Mouse (Mus musculus) intestine, embryonic 16.5 days (tissue): ENCODE data around the gene S100a13. TPM values are rescaled to one million over a fixed set of nuclear protein-coding genes. Genes with fewer than 3 reads are reported as not detected.

Experiments used
- ATAC-seq: fragments of 200-750 bp; cut with Nextera tagmentation; 2 replicates; pipeline ENCODE4 v1.8.0; 2017; ENCODE audit warnings: moderate TSS enrichment, moderate library complexity
- H3K27ac ChIP-seq: fragments of 300-500 bp; sonication (generic); 2 replicates; pipeline ENCODE4 v1.5.1; 2014; ENCODE audit warnings: mild to moderate bottlenecking, low read length
- H3K27me3 ChIP-seq: fragments of 300-500 bp; sonication (generic); replicated peaks from 2 replicates; pipeline ENCODE4 v1.6.1; 2014; ENCODE audit warnings: low read length, control low read depth, mixed read lengths; ENCODE audit not compliant: control insufficient read depth, insufficient read depth
- H3K36me3 ChIP-seq: fragments of 300-500 bp; sonication (generic); 2 replicates; pipeline ENCODE4 v1.6.1; 2014; ENCODE audit warnings: low read length, control low read depth; ENCODE audit not compliant: control insufficient read depth, insufficient read depth
- H3K4me1 ChIP-seq: fragments of 300-500 bp; sonication (generic); 2 replicates; pipeline ENCODE4 v1.6.1; 2014; ENCODE audit warnings: low read length, control low read depth, mixed read lengths; ENCODE audit not compliant: control insufficient read depth, insufficient read depth
- H3K4me2 ChIP-seq: fragments of 300-500 bp; sonication (generic); 2 replicates; pipeline ENCODE4 v1.6.1; 2014; ENCODE audit warnings: low read depth, low read length, control low read depth
- H3K4me3 ChIP-seq: fragments of 300-500 bp; sonication (generic); 2 replicates; pipeline ENCODE4 v1.5.1; 2014; ENCODE audit warnings: mild to moderate bottlenecking, low read length
- H3K9ac ChIP-seq: fragments of 300-500 bp; sonication (generic); 2 replicates; pipeline ENCODE4 v1.6.1; 2014; ENCODE audit warnings: low read depth, low read length
- H3K9me3 ChIP-seq: fragments of 300-500 bp; sonication (generic); 2 replicates; pipeline ENCODE4 v1.6.1; 2016; ENCODE audit warnings: low read length, control low read depth; ENCODE audit not compliant: control insufficient read depth
- WGBS: fragments of 180-500 bp; shearing (Covaris S2); extraction: QIAGEN DNeasy Blood & Tissue Kit; methylation state at CpG from one replicate; pipeline ENCODE4 v1.1.7; 2014; 5-methylcytosine and 5-hydroxymethylcytosine counted together
- polyA plus RNA-seq: library from polyadenylated mRNA; unstranded; fragments of >200 nt; fragmentation: Nextera tagmentation; extraction: Ambion mirVana; gene quantifications from 2 replicates; pipeline ENCODE4 v1.2.1, GENCODE M21; 2015

S100a13 gene
- polyA plus RNA-seq, 1 experiment from 2014 or later: 38.5 TPM

GRCm38 (mm10) chr3:90515242-90515641 is 1.0 kb downstream of the S100a13 start:
- H3K9ac ChIP-seq: peak overlapping the region; percentile 67
- peak overlapping the region; percentile 46 for H3K4me3 ChIP-seq
- no peak for ATAC-seq
- H3K4me1 ChIP-seq: peaks cover 13% of the 10 kb centered on the region
- H3K27ac ChIP-seq: no peak overlapping the region
- no peaks in the 10 kb centered on the region for H3K36me3 ChIP-seq
- H3K4me2 ChIP-seq: peak overlapping the region; percentile 92
- no peaks in the 10 kb centered on the region for H3K27me3 ChIP-seq
- H3K9me3 ChIP-seq: no peaks in the 10 kb centered on the region
- WGBS: 20% methylated on average over 1 of the region's 1 CpGs

DNA sequence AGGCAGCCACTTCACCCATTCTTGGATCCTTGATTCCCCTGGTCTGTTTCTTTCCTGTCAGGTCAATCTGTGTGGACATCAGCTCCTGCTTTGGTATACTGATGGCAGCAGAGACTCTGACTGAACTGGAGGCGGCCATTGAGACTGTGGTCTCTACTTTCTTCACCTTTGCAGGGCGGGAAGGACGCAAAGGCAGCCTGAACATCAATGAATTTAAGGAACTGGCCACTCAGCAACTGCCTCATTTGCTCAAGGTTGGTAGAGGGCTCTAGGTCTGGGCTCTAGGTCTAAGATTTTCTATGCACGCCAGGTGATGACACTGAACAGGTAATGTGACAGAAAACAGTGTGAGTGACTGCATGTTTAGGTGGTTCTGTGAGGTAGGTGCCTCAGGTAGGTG is 1.6 kb downstream of the S100a13 start:
- 94% methylated on average over 4 of the region's 4 CpGs for WGBS
- peak overlapping the region; percentile 92; the same call in 1 of the 2 replicates for H3K4me2 ChIP-seq
- H3K4me3 ChIP-seq: no peak overlapping the region
- peaks cover 13% of the 10 kb centered on the region for H3K4me1 ChIP-seq
- ATAC-seq: no peak
- H3K9ac ChIP-seq: no peak overlapping the region; the same call in 1 of the 2 replicates
- no peak overlapping the region for H3K27ac ChIP-seq
- H3K9me3 ChIP-seq: no peaks in the 10 kb centered on the region
- no peaks in the 10 kb centered on the region for H3K36me3 ChIP-seq
- H3K27me3 ChIP-seq: no peaks in the 10 kb centered on the region

- Histone ChIP-seq H3K9ac (no peak overlapping the region), H3K9me3 (no peaks in the 10 kb centered on the region), H3K36me3 (no peaks in the 10 kb centered on the region), H3K4me2 (no peak overlapping the region), H3K27ac (no peak overlapping the region), H3K4me1 (peaks cover 13% of the 10 kb centered on the region), H3K27me3 (no peaks in the 10 kb centered on the region), H3K4me3 (no peak overlapping the region)
- WGBS: 70% methylated on average over 4 of the region's 4 CpGs
- no peak for ATAC-seq
Measured at GRCm38 (mm10) chr3:90517711-90518110, 3.5 kb downstream of the S100a13 start.

DNA sequence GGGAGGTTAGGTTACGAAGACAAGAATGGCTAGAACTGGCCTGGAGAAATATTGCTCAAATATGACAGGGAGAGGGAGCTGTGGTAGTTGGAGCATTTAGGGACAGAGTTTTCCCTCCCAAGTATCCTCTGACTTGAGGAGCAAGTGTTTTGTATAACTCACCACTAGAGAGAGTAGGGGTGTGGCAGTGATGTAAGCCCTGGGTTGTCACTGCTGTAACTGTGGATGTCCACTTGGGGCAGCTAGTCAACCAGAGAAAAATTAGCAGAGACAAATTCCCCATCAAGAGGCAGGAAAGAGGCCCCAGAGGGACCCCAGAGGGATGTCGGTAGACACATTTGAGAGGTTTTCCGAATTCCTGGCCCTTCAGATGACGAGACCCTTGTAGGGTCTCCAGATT is 11.2 kb downstream of the S100a13 start:
- Histone ChIP-seq H3K36me3 (0 out of 2 replicates have a peak, but pooled peaks cover 3% of the 10 kb centered on the region), H3K4me2 (no peak overlapping the region), H3K4me3 (no peak overlapping the region), H3K9ac (no peak overlapping the region), H3K27ac (no peak overlapping the region), H3K9me3 (no peaks in the 10 kb centered on the region), H3K4me1 (peaks cover 12% of the 10 kb centered on the region), H3K27me3 (no peaks in the 10 kb centered on the region)
- 69% methylated on average over 4 of the region's 4 CpGs for WGBS
- no peak for ATAC-seq

- H3K27ac ChIP-seq: no peak overlapping the region; the same call in 1 of the 2 replicates
- no peak overlapping the region for H3K4me2 ChIP-seq
- peaks cover 12% of the 10 kb centered on the region for H3K4me1 ChIP-seq
- no peaks in the 10 kb centered on the region for H3K9me3 ChIP-seq
- H3K27me3 ChIP-seq: no peaks in the 10 kb centered on the region
- H3K36me3 ChIP-seq: 0 out of 2 replicates have a peak, but pooled peaks cover 3% of the 10 kb centered on the region
- H3K4me3 ChIP-seq: no peak overlapping the region
- H3K9ac ChIP-seq: peak overlapping the region; percentile 20; the same call in 1 of the 2 replicates
- 74% methylated on average over 2 of the region's 2 CpGs for WGBS
- ATAC-seq: peak; percentile 49
Measured at GRCm38 (mm10) chr3:90526076-90526475, 11.8 kb downstream of the S100a13 start.

DNA sequence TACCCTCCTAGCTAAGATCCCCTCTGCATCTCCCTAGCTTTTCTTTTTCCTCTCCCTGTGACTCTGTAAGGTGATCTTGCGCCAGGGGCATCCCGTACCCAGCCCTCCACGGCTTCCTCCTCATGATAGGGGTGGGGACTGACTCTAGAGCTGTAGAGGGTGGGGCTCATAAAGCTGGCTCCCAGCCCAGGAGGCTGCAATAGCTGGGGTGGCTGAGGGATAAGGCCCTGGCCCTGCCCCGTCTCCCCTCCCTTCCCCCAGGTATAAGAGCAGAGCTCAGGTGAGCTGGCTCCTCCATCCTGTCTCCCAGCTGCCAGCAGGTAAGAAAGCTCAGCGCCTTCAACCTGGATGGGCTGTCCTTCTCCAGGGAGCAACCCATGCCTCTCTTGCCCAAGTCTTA is 12.3 kb downstream of the S100a13 start, which contains the start of gene S100a14:
TSS of gene S100a14 (plus strand) at position 277 of the 400 bp plus-strand sequence.
- Histone ChIP-seq H3K27me3 (no peaks in the 10 kb centered on the region), H3K9me3 (no peaks in the 10 kb centered on the region), H3K27ac (no peak within 1 kb of the TSS; the same call in 1 of the 2 replicates), H3K36me3 (0 out of 2 replicates have a peak, but pooled peaks cover 3% of the 10 kb centered on the region), H3K9ac (peak within 1 kb of the TSS; percentile 20; the same call in 1 of the 2 replicates), H3K4me2 (0 out of 2 replicates have a peak within 1 kb of the TSS, but pooled peaks have one; percentile 5), H3K4me1 (peaks cover 12% of the 10 kb centered on the region), H3K4me3 (no peak within 1 kb of the TSS)
- WGBS: 37% methylated on average over 5 of the region's 5 CpGs
- ATAC-seq: peak; percentile 98

DNA sequence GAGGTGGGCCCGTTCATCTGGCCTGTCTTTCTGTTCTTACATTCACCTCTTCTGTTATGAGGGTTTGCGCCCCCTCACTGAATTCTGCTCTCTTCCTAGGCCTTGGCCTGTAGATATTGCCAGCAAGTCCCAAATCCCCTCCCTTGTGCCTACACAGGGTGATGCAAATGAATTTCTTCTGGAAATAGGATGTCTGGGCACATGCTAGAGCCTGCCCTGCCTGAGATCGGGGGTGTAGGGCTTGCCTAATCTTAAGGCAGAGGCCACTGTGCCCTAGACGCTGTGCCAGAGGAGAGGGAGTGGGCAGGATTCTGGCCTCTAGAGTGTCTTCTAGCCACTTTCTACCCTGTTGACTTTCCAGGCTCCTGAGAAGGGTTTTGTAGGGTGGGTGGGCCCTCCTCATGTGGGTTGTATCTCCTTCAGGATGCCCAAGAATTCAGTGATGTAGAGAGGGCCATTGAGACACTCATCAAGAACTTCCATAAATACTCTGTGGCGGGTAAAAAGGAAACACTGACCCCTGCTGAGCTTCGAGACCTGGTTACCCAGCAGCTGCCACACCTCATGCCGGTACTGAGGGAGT is 13.1 kb downstream of the S100a13 start:
- H3K27ac ChIP-seq: no peak overlapping the region
- H3K9ac ChIP-seq: no peak overlapping the region
- 90% methylated on average over 7 of the region's 7 CpGs for WGBS
- peaks cover 12% of the 10 kb centered on the region for H3K4me1 ChIP-seq
- 0 out of 2 replicates have a peak, but pooled peaks cover 3% of the 10 kb centered on the region for H3K36me3 ChIP-seq
- no peak overlapping the region for H3K4me3 ChIP-seq
- no peak for ATAC-seq
- H3K27me3 ChIP-seq: no peaks in the 10 kb centered on the region
- H3K4me2 ChIP-seq: 0 out of 2 replicates have a peak overlapping the region, but pooled peaks have one; percentile 5
- no peaks in the 10 kb centered on the region for H3K9me3 ChIP-seq

GRCm38 (mm10) chr3:90531713-90532112 is 17.5 kb downstream of the S100a13 start:
- H3K9ac ChIP-seq: no peak overlapping the region
- no peak for ATAC-seq
- H3K4me3 ChIP-seq: no peak overlapping the region
- no peaks in the 10 kb centered on the region for H3K27me3 ChIP-seq
- no peaks in the 10 kb centered on the region for H3K9me3 ChIP-seq
- peaks cover 3% of the 10 kb centered on the region for H3K4me1 ChIP-seq
- H3K4me2 ChIP-seq: no peak overlapping the region
- no peak overlapping the region for H3K27ac ChIP-seq
- H3K36me3 ChIP-seq: no peaks in the 10 kb centered on the region
- WGBS: 51% methylated on average over 5 of the region's 5 CpGs

DNA sequence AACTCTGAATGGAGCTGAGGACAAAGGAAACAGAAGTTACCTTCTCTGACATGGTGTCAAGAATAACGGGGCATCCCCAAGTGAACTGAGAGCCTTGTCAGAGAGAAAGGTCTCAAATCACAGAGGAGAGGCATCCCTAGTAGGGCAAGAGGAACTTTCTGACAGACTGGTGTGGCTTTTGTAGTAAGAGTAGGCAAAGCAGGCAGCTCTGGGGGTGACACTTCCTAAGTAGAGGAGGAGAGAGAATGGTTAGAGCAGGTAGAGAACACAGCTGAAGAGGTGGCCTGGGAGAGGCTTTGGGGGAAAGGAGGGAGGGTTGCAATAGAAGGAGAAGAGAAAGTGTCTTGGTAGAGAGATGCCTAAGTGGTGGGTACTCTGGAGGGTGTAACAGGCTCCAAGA is 21.2 kb downstream of the S100a13 start:
- no peak for ATAC-seq

More for the DNA sequence above, 21.2 kb downstream of the S100a13 start:
- H3K4me3 ChIP-seq: no peak overlapping the region
- H3K9me3 ChIP-seq: no peaks in the 10 kb centered on the region
- H3K27ac ChIP-seq: no peak overlapping the region
- no peaks in the 10 kb centered on the region for H3K36me3 ChIP-seq
- peaks cover 17% of the 10 kb centered on the region; the same call in 1 of the 2 replicates for H3K4me1 ChIP-seq
- no peaks in the 10 kb centered on the region for H3K27me3 ChIP-seq
- 71% methylated on average over 1 of the region's 1 CpGs for WGBS
- H3K9ac ChIP-seq: no peak overlapping the region
- no peak overlapping the region for H3K4me2 ChIP-seq
